Mouse (Mus musculus): Measurements from ENCODE around the gene Ubtf.

- TF ChIP-seq CTCF (IDR thresholded peaks at IDR 0.05; ENCODE audit: control insufficient read depth, insufficient read depth, insufficient replicate concordance, low read depth, low read length) (no peak), POLR2A (IDR thresholded peaks at IDR 0.05; ENCODE audit: control insufficient read depth, low read depth, low read length) (no peak)
These were observed 3.6 kb downstream of the Ubtf start for GRCm38 (mm10) chr11:102315690-102316571.
